Mouse (Mus musculus) gastrocnemius, adult 8-10 months (tissue): Measurements from ENCODE around the gene Whamm. TPM values are rescaled to one million over a fixed set of nuclear protein-coding genes. Genes with fewer than 3 reads are reported as not detected.

Experiments
- DNase-seq, 2 experiments: peaks; one replicate each; pipeline ENCODE4 v3.0.0; 2022; ENCODE audit warnings: low spot score in 2 of 2
- total RNA-seq, 4 experiments: library from RNA; stranded (reverse); gene quantifications; 2 replicates each; pipeline ENCODE4 v1.2.4; 2022

Whamm gene
- total RNA-seq, 4 experiments from 2014 or later = 7.6 to 9.6 (median 9.1) TPM

- no peak for DNase-seq
These were observed 25.0 kb downstream of the Whamm start for GRCm38 (mm10) chr7:81596086-81596485.

DNA sequence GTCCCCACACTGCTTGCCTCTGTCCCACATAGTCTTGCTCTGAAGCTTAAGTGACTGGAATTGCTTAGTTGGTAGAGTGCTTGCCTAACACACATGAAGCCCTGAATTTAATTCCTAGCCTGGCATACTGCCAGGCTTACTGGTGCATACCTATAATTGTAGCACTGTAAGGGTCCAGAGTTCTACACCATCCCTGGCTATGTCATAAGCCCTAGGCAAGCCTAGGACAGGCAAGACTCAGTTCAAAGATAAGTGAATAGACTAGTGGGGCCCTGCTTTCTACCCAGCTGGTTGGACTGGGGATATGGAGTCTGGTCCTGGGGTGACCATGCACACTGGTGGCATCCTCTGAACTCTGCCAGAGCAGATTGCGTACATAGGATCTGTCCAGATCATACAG, 26.6 kb downstream of the Whamm start:
- no peak for DNase-seq

DNA sequence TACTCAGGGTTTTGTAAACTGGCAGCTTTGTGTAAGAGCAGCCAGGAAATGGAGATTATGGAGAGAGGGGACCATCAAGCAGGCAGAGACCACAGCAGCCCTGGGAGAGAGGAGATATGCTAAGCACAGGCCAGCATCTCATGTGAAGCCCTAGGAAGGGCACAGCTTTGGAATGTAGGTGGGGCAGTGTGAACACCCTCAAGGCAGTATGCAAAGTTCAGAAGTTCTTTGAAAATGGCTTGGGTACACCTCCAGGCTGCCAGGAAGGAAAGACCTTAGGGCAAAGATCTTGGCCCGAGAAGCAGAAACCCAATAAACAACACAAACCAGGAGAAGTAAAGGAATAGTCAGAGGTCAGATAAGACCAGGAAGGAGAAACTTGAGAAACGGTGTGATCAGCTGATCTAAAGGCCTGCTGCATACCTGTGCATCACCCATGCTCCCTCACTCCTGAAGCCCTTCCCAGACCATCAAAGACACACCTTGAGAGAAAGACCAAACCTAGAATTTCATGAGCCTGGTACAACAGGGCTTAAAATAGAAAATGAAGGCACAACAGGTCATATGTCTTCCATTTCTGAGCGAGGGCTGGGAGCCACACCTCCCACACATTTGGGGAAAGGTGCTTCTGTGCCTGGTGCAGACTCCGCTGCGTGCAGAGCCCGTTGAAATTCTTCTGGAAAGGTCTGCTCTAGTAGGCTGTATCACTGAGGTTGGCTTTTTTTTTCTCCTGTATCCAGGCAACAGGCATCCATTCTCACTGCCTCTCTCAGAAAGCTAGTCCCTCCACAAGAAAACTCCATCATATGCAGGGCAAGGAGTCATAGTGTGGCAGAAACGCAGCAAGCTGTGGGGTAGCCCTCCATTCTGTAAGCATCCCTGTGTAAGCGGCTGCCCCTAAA, 28.6 kb downstream of the Whamm start:
- DNase-seq = no peak

GRCm38 (mm10) chr7:81604991-81605390, 33.9 kb downstream of the Whamm start:
- DNase-seq = no peak

DNA sequence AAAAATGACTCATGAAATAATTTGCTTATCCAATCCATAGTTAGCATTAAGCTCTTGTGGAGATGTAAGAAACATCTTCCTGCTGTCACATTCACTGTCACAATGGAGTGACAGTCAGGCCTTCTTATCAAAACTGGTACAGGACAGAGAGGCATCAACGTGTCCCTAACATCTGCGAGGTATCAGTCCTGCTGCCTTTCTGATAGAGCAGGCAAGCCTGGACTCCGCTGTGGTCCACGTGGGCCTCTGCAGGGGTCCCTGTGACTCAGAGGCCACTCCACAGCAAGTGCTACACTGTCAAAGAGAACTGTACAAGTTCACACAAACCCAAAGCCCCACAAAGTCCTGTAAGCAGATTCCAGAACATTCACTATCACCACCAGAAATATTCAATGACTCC, 34.4 kb downstream of the Whamm start:
- no peak for DNase-seq

DNA sequence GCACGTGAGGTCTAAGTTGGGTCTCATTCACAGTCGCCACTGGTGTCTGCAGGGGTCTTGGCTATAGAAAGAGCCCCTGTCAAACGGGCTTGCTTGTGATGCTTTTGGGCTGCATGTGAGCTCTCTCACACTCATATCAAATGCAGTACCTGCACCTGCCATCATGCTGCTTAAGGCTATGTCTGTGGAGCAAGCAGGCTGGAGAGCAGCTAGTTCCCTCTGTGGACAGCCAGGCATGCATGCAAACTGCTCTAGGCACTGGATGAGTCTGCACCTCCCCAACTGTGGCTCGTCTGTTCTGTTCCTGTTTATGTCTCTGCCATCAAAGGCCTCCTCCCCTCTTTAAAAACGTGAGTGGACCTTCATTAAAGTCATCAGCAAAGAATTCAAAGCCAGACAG, 35.4 kb downstream of the Whamm start:
- no peak for DNase-seq

DNA sequence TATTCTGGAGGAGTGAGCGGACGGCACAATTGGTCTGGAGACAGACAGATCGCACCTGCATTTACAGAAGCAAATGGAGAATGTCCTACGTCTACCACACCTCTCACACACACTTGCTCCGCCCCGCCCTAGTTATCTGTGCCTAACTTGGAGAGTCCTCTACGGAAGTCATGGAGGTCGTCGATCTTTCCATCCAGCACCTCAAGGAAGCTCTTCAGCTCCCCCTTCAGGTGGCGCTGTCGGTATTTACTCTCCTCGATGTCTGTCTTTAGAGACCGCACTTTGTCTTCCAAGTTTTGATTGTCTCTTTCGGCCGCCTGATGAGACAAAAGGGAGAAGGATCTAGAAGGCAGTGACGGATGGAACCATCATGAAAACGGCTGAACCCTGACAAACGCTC, 39.1 kb downstream of the Whamm start:
- no peak for DNase-seq

DNA sequence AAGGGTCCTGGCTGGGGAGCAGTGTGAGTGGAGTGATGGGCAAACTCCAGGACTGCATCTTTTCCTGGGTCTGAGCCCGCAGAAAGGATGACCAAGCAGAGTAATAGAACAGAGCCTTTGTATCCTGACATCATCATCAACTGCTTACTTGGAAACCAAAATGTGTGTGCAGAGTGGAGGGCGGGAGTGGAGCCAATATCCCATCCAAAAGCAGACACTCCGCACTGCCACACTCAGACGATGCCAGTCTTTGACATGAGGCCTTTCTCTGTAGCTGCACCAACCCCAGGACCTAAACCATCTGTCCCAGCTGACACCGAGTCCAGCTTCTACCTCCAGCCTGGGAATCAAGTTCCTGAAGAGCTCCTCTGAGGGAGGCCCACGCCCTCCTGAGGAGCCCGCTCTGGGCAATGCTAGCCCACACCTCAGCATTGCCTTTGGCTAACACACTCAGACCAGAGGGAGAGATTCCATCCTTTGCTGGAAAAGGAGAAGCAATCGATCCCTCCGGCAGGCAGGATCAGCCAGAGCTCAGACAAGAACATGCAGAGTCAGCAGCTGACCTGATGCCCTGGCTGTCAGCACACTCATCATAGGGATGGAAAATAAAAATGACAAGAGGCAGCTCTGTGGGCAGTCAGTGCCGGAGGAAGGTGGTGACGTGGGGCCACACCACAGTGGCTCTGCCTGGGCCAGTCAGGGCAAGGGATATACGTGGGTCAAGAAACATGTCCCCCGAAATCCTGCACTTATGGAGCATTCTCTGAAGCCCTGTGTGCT, 42.0 kb downstream of the Whamm start:
- no peak for DNase-seq

DNA sequence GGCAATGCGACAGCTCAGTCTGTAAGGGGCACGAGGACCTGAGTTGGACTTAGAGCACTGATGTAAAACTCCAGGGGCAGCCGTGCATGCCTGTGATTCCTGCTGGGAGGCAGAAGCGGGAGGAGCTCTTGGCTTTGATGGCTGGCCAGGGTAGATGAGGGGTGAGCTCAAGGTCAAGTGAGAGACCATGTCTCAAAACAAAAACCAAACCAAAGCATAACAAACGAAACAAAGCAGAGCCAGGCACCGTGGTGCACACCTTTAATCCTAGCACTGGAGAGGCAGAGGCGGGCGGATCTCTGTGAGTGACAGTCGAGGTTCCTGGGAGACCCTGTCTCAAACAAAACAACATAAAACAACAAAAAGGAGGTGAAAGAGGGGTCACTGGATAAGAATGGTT, 44.0 kb downstream of the Whamm start:
- DNase-seq = no peak

- no peak for DNase-seq
These were observed 51.7 kb downstream of the Whamm start for GRCm38 (mm10) chr7:81622793-81623192.

DNA sequence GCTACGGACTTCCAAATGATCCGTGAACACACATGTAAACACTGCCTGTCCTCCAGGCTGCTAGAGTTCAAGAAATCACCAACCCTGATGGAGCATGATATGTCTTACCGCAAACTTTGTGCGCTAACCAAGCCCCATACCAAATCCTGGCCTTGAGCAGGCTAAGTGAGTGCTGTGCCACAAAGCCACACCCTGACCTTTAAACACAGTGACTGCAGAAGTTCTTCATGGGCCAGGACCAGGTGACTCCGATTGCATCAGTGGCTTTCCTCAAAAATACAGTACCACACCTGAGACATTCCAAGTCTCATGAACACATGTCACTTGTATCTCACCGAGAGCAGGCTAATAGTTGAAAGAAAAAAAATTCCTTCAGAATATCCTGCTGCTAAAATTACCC, 52.7 kb downstream of the Whamm start:
- no peak for DNase-seq

DNA sequence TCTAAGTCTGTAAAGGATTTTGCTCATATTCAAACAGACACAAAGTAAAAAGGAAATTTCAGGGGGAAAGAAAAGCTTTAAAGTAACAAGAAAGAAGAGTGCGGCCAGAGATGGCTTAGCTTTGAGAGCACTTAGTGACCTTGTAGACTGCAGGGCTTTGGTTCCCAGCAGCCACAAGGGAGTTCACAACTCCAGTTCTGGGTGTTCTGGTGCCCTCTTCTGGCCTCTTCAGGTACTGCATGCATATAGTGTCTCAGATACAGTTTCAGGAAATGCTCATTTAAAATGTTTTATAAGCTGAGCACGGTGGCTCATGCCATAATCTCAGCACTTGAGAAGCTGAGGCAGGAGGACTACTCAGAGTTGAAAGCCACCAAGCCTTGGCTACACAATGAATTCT, 55.4 kb downstream of the Whamm start:
- no peak for DNase-seq

DNA sequence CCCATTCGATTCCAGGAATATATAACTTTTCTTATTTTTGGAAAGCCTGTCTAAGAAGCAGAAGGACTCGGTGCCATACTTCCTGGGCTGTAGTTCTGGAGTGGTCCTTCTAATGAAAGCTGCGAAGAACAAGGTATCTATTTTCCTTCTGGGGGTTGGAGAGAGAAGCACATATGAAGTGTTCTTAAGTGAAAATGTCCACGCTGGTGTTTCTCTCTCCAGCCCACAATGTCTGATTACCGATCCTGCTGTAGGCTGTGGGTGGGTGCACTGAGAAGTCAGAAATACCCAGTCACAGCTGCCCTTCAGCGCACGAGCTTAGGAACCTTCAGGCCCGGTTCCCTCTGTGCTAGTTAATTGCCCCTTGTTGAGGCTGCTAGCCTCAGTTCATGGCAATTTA, 60.2 kb downstream of the Whamm start:
- no peak for DNase-seq

DNA sequence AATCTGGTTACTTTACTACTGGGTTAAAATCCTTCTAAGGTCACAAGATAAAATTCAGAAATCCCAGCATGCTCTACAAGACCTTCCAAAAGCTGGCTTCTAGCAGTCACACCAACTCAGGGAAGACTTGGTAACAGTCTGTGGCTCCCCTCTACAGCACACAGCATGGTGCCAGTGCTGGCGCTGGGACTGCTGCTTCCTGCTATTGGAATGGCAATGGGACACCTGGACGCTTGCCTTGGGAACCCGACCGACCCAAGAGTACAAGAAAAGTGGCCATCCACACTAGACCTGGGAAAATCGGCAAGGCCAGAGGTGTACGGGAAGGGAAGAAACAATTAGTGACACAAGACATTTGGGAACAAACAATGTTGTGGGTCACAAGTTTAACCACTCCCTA, 61.5 kb downstream of the Whamm start:
- no peak for DNase-seq

- no peak for DNase-seq
These were observed 70.0 kb downstream of the Whamm start for GRCm38 (mm10) chr7:81641101-81641500.

- no peak for DNase-seq
These were observed 73.6 kb downstream of the Whamm start for GRCm38 (mm10) chr7:81644551-81645235.

Other genes with a start within 250 kb of the Whamm start
- 100 to 1,000 TPM; 756 to 885 (median 813) TPM for gene Rps17, start 226.0 kb upstream of the Whamm start, total RNA-seq
- gene Cpeb1, start 115.8 kb upstream of the Whamm start, total RNA-seq = 10 to 100 TPM; 23.0 to 55.5 (median 36.3) TPM
- under 1 TPM in 3 of 4 experiments, not detected in 1; 0.17 to 0.60 (median 0.38) TPM for gene Ap3b2, start 77.3 kb upstream of the Whamm start, total RNA-seq
- gene BC048679, start 73.0 kb upstream of the Whamm start, total RNA-seq = 10 to 100 TPM in 1 of 4 experiments, 1 to 10 TPM in 3; 2.7 to 10.6 (median 3.2) TPM
- 100 to 1,000 TPM; 291 to 459 (median 401) TPM for gene Fsd2, start 4.3 kb upstream of the Whamm start, total RNA-seq
- 10 to 100 TPM; 40.0 to 53.1 (median 44.0) TPM for gene Homer2, start 136.3 kb downstream of the Whamm start, total RNA-seq
- 10 to 100 TPM; 23.0 to 26.0 (median 24.4) TPM for gene Ramac, start 191.7 kb downstream of the Whamm start, total RNA-seq
- 10 to 100 TPM; 20.4 to 26.0 (median 23.4) TPM for gene 3110040N11Rik, start 218.2 kb downstream of the Whamm start, total RNA-seq